Mouse (Mus musculus): ENCODE results near the gene Prkce. TPM values are rescaled to one million over a fixed set of nuclear protein-coding genes. Genes with fewer than 3 reads are reported as not detected.

Gene Prkce
- 10 to 100 TPM in 1 of 2 experiments, 1 to 10 TPM in 1; 9.3 to 10.2 TPM for total RNA-seq (2021)
- long read RNA-seq, experiment 1, full-length matches to known transcripts, result 5 of 5 reads
- long read RNA-seq, experiment 1, partial matches to known transcripts, result 0 of 5 reads
- long read RNA-seq, experiment 1, other reads (novel, unspliced or antisense), result 0 of 5 reads
- long read RNA-seq, experiment 2, full-length matches to known transcripts, result 2 of 5 reads
- long read RNA-seq, experiment 2, partial matches to known transcripts, result 2 of 5 reads
- long read RNA-seq, experiment 2, other reads (novel, unspliced or antisense), result 1 of 5 reads

GRCm38 (mm10) chr17:86167320-86168230 is at the start of gene Prkce:
Prkce (plus strand) TSS chr17:86167785.
- DNase-seq, result peak; percentile 89
- H3K27ac ChIP-seq, result peak within 1 kb of the TSS; percentile 100
- H3K4me3 ChIP-seq, result peak within 1 kb of the TSS; percentile 79
- peak; percentile 51 for TF ChIP-seq CTCF (IDR thresholded peaks at IDR 0.05)
- intact Hi-C loops (cut with DNase I), result loop anchor here (10.0 kb wide), 1 partner anchor 737 kb away; no protein-coding TSS in a partner anchor

GRCm38 (mm10) chr17:86123146-86123545 is 44.4 kb upstream of the Prkce start:
- no peak for TF ChIP-seq CTCF (IDR thresholded peaks at IDR 0.05)
- Histone ChIP-seq H3K4me3 (no peak overlapping the region), H3K27ac (no peak overlapping the region)
- DNase-seq, result no peak
- intact Hi-C loops (cut with DNase I), result no loop called here

- intact Hi-C loops (cut with DNase I), result no loop called here
- no peak; the same call in 1 of the 2 replicates for TF ChIP-seq CTCF (IDR thresholded peaks at IDR 0.05)
- no peak for DNase-seq
- no peak overlapping the region for H3K27ac ChIP-seq
- no peak overlapping the region for H3K4me3 ChIP-seq
Observed at GRCm38 (mm10) chr17:86125908-86126307, 41.7 kb upstream of the Prkce start.

GRCm38 (mm10) chr17:86128198-86128597 is 39.4 kb upstream of the Prkce start:
- intact Hi-C loops (cut with DNase I), result no loop called here
- no peak for TF ChIP-seq CTCF (IDR thresholded peaks at IDR 0.05)

GRCm38 (mm10) chr17:86132534-86132933 is 35.1 kb upstream of the Prkce start:
- intact Hi-C loops (cut with DNase I), result no loop called here
- Histone ChIP-seq H3K4me3 (no peak overlapping the region), H3K27ac (no peak overlapping the region)
- peak; percentile 47 for TF ChIP-seq CTCF (IDR thresholded peaks at IDR 0.05)
- DNase-seq, result no peak

More at GRCm38 (mm10) chr17:86128198-86128597, 39.4 kb upstream of the Prkce start:
- DNase-seq, result no peak
- H3K27ac ChIP-seq, result no peak overlapping the region
- no peak overlapping the region for H3K4me3 ChIP-seq

GRCm38 (mm10) chr17:86134461-86134860 is 33.1 kb upstream of the Prkce start:
- Histone ChIP-seq H3K27ac (no peak overlapping the region), H3K4me3 (no peak overlapping the region)
- no peak for DNase-seq
- TF ChIP-seq CTCF (IDR thresholded peaks at IDR 0.05), result no peak
- intact Hi-C loops (cut with DNase I), result no loop called here

GRCm38 (mm10) chr17:86135835-86136234 is 31.8 kb upstream of the Prkce start:
- no peak for DNase-seq
- intact Hi-C loops (cut with DNase I), result no loop called here

GRCm38 (mm10) chr17:86144537-86145078 is 23.0 kb upstream of the Prkce start:
- peak; percentile 44 for DNase-seq
- peak overlapping the region; percentile 86 for H3K27ac ChIP-seq
- intact Hi-C loops (cut with DNase I), result no loop called here
- H3K4me3 ChIP-seq, result peak overlapping the region; percentile 95
- TF ChIP-seq CTCF (IDR thresholded peaks at IDR 0.05), result no peak

More at GRCm38 (mm10) chr17:86135835-86136234, 31.8 kb upstream of the Prkce start:
- no peak for TF ChIP-seq CTCF (IDR thresholded peaks at IDR 0.05)
- Histone ChIP-seq H3K4me3 (no peak overlapping the region), H3K27ac (no peak overlapping the region)

GRCm38 (mm10) chr17:86145079-86145951 is 22.3 kb upstream of the Prkce start, which contains the start of gene Srbd1:
Srbd1 (minus strand) TSS chr17:86145175.
- intact Hi-C loops (cut with DNase I), result no loop called here

GRCm38 (mm10) chr17:86149726-86150125 is 17.9 kb upstream of the Prkce start:
- Histone ChIP-seq H3K27ac (no peak overlapping the region), H3K4me3 (no peak overlapping the region)
- intact Hi-C loops (cut with DNase I), result no loop called here
- no peak for TF ChIP-seq CTCF (IDR thresholded peaks at IDR 0.05)
- DNase-seq, result no peak

More at GRCm38 (mm10) chr17:86145079-86145951, 22.3 kb upstream of the Prkce start, which contains the start of gene Srbd1:
- TF ChIP-seq CTCF (IDR thresholded peaks at IDR 0.05), result no peak
- DNase-seq, result peak; percentile 95
- peak within 1 kb of the TSS; percentile 95 for H3K4me3 ChIP-seq
- H3K27ac ChIP-seq, result peak within 1 kb of the TSS; percentile 88

GRCm38 (mm10) chr17:86150867-86151348 is 16.7 kb upstream of the Prkce start:
- Histone ChIP-seq H3K4me3 (no peak overlapping the region), H3K27ac (no peak overlapping the region)
- intact Hi-C loops (cut with DNase I), result no loop called here
- DNase-seq, result peak; percentile 51
- no peak for TF ChIP-seq CTCF (IDR thresholded peaks at IDR 0.05)

Measured in gastrocnemius, adult 2 months (tissue).